Mouse (Mus musculus) MEL (cell line): ENCODE measurements around the gene Otof. TPM values are rescaled to one million over a fixed set of nuclear protein-coding genes. Genes with fewer than 3 reads are reported as not detected.
A peak's percentile ranks its signal among the peaks of the same experiment; 100 is the strongest.

Experiments
- DNase-seq: peaks from one replicate; pipeline ENCODE4 v3.0.0; 2011; ENCODE audit warnings: low read depth, low spot score
- H3K27ac ChIP-seq: 2 replicates; pipeline ENCODE4 v1.5.1; 2012; ENCODE audit warnings: low read depth, mild to moderate bottlenecking, control low read depth, low read length, moderate library complexity; ENCODE audit not compliant: control insufficient read depth
- H3K27me3 ChIP-seq, 2 experiments: fragments of 150-350 bp in 1 of 2; sonication (generic) in 1 of 2; 2 replicates each; pipeline ENCODE4 v1.6.1; 2012; ENCODE audit warnings: low read length in 2 of 2, mild to moderate bottlenecking in 2 of 2, improper control_type of control experiment in 1 of 2, moderate library complexity in 1 of 2; ENCODE audit not compliant: insufficient read depth in 2 of 2, control insufficient read depth in 1 of 2
- H3K36me3 ChIP-seq, 2 experiments: 2 replicates each; pipeline ENCODE4 v1.6.1; 2012 to 2014; ENCODE audit warnings: low read length in 2 of 2, improper control_type of control experiment in 1 of 2, inconsistent platforms in 1 of 2, mild to moderate bottlenecking in 1 of 2; ENCODE audit not compliant: insufficient read depth in 2 of 2, control insufficient read depth in 1 of 2
- H3K4me1 ChIP-seq, 2 experiments: fragments of 150-350 bp in 1 of 2; sonication (generic) in 1 of 2; 2 replicates each; pipeline ENCODE4 v1.6.1; 2012; ENCODE audit warnings: low read length in 2 of 2, improper control_type of control experiment in 1 of 2, mild to moderate bottlenecking in 1 of 2; ENCODE audit not compliant: insufficient read depth in 2 of 2, control insufficient read depth in 1 of 2
- H3K4me3 ChIP-seq, 2 experiments: fragments of 150-350 bp in 1 of 2; sonication (generic) in 1 of 2; 2 replicates each; pipeline ENCODE4 v1.5.1; 2012; ENCODE audit warnings: low read depth in 2 of 2, low read length in 2 of 2, mild to moderate bottlenecking in 2 of 2, moderate library complexity in 2 of 2, control low read depth in 1 of 2, improper control_type of control experiment in 1 of 2; ENCODE audit not compliant: control insufficient read depth in 1 of 2, insufficient read depth in 1 of 2
- H3K79me2 ChIP-seq: 2 replicates; pipeline ENCODE4 v1.6.1; 2012; ENCODE audit warnings: mild to moderate bottlenecking, low read length, moderate library complexity; ENCODE audit not compliant: control insufficient read depth, poor library complexity, insufficient read depth
- H3K9ac ChIP-seq: 2 replicates; pipeline ENCODE4 v1.6.1; 2012; ENCODE audit warnings: low read depth, mild to moderate bottlenecking, control low read depth, low read length, moderate library complexity; ENCODE audit not compliant: control insufficient read depth, poor library complexity, severe bottlenecking
- H3K9me3 ChIP-seq: fragments of 150-350 bp; sonication (generic); replicated peaks from 2 replicates; pipeline ENCODE4 v1.6.1; 2012; ENCODE audit warnings: mild to moderate bottlenecking, low read length, improper control_type of control experiment, moderate library complexity; ENCODE audit not compliant: insufficient read depth
- CTCF ChIP-seq, 3 experiments: IDR thresholded peaks in 2 of 3; conservative IDR thresholded peaks in 1 of 3; 2 replicates each; pipeline ENCODE4 v1.5.1; 2011 to 2012; ENCODE audit warnings: low read length in 3 of 3, low read depth in 2 of 3, mild to moderate bottlenecking in 2 of 3, improper control_type of control experiment in 1 of 3, inconsistent platforms in 1 of 3, mixed read lengths in 1 of 3, moderate library complexity in 1 of 3; ENCODE audit not compliant: control insufficient read depth in 1 of 3, insufficient read depth in 1 of 3, poor library complexity in 1 of 3, severe bottlenecking in 1 of 3
- E2F4 ChIP-seq: IDR thresholded peaks from 2 replicates; pipeline ENCODE4 v1.6.1; 2011; ENCODE audit warnings: low read depth, low read length, improper control_type of control experiment, borderline replicate concordance
- ELF1 ChIP-seq: IDR thresholded peaks from 2 replicates; pipeline ENCODE4 v1.6.1; 2014; ENCODE audit warnings: low read depth, mild to moderate bottlenecking, inconsistent platforms, low read length, improper control_type of control experiment, moderate library complexity
- ETS1 ChIP-seq: IDR thresholded peaks from 2 replicates; pipeline ENCODE4 v1.6.1; 2012; ENCODE audit warnings: low read depth, mild to moderate bottlenecking, inconsistent platforms, low read length, improper control_type of control experiment, moderate library complexity
- KAT2A ChIP-seq: conservative IDR thresholded peaks from 2 replicates; pipeline ENCODE4 v1.6.1; 2012; ENCODE audit warnings: low read depth, low read length, improper control_type of control experiment, inconsistent platforms
- MAX ChIP-seq: IDR thresholded peaks from 2 replicates; pipeline ENCODE4 v1.6.1; 2011; ENCODE audit warnings: low read length, improper control_type of control experiment
- NELFE ChIP-seq: IDR thresholded peaks from 2 replicates; pipeline ENCODE4 v1.6.1; 2011; ENCODE audit warnings: low read depth, low read length, improper control_type of control experiment
- NRF1 ChIP-seq: IDR thresholded peaks from 2 replicates; pipeline ENCODE4 v1.6.1; 2014; ENCODE audit warnings: low read depth, mild to moderate bottlenecking, inconsistent platforms, low read length, improper control_type of control experiment, moderate library complexity; ENCODE audit not compliant: poor library complexity, insufficient read depth, severe bottlenecking
- POLR2A ChIP-seq, 2 experiments: IDR thresholded peaks; 2 replicates each; pipeline ENCODE4 v1.6.1; 2011 to 2012; ENCODE audit warnings: low read length in 2 of 2, mild to moderate bottlenecking in 2 of 2, control low read depth in 1 of 2, improper control_type of control experiment in 1 of 2, low read depth in 1 of 2, moderate library complexity in 1 of 2; ENCODE audit not compliant: control insufficient read depth in 1 of 2, insufficient read depth in 1 of 2, poor library complexity in 1 of 2
- POLR2AphosphoS2 ChIP-seq: IDR thresholded peaks from 2 replicates; pipeline ENCODE4 v1.6.1; 2011; ENCODE audit warnings: low read length, improper control_type of control experiment
- RAD21 ChIP-seq: IDR thresholded peaks from 2 replicates; pipeline ENCODE4 v1.6.1; 2011; ENCODE audit warnings: mild to moderate bottlenecking, low read depth, low read length, improper control_type of control experiment
- RCOR1 ChIP-seq: IDR thresholded peaks from 2 replicates; pipeline ENCODE4 v1.6.1; 2012; ENCODE audit warnings: low read depth, mild to moderate bottlenecking, inconsistent platforms, low read length, improper control_type of control experiment
- SMC3 ChIP-seq: IDR thresholded peaks from 2 replicates; pipeline ENCODE4 v1.6.1; 2011; ENCODE audit warnings: low read depth, low read length, improper control_type of control experiment
- TBP ChIP-seq: IDR thresholded peaks from 2 replicates; pipeline ENCODE4 v1.8.0; 2011; ENCODE audit warnings: low read depth, low read length, improper control_type of control experiment
- UBTF ChIP-seq: IDR thresholded peaks from 2 replicates; pipeline ENCODE4 v1.6.1; 2012; ENCODE audit warnings: low read depth, mild to moderate bottlenecking, inconsistent platforms, low read length, improper control_type of control experiment, moderate library complexity, borderline replicate concordance; ENCODE audit not compliant: insufficient read depth
- USF1 ChIP-seq: IDR thresholded peaks from 2 replicates; pipeline ENCODE4 v1.6.1; 2014; ENCODE audit warnings: low read depth, mild to moderate bottlenecking, inconsistent platforms, low read length, improper control_type of control experiment, moderate library complexity
- ZC3H11A ChIP-seq: IDR thresholded peaks from 2 replicates; pipeline ENCODE4 v1.6.1; 2012; ENCODE audit warnings: low read depth, mild to moderate bottlenecking, inconsistent platforms, low read length, improper control_type of control experiment
- ZKSCAN1 ChIP-seq: IDR thresholded peaks from 2 replicates; pipeline ENCODE4 v1.6.1; 2012; ENCODE audit warnings: low read depth, mild to moderate bottlenecking, inconsistent platforms, low read length, improper control_type of control experiment, moderate library complexity
- ZMIZ1 ChIP-seq: IDR thresholded peaks from 2 replicates; pipeline ENCODE4 v1.6.1; 2012; ENCODE audit warnings: low read depth, mild to moderate bottlenecking, inconsistent platforms, low read length, improper control_type of control experiment, moderate library complexity
- polyA plus RNA-seq, 2 experiments: library from polyadenylated mRNA; stranded (reverse) in 1 of 2; unstranded in 1 of 2; fragments of >175 nt in 1 of 2; fragments of >200 nt in 1 of 2; gene quantifications; 2 replicates each; pipeline versions ENCODE4 v1.2.1 to v1.2.4; 2012; ENCODE audit warnings: low replicate concordance in 2 of 2, low read depth in 1 of 2; ENCODE audit not compliant: insufficient read length in 2 of 2, insufficient read depth in 1 of 2, missing spikeins in 1 of 2
- total RNA-seq: library from RNA; depleted of rRNA; stranded (reverse); fragments of 300-350 nt; gene quantifications from 2 replicates; pipeline ENCODE4 v1.2.3, GENCODE M21; 2012

The Otof gene
- total and polyA plus RNA-seq, 3 experiments: 0.01 TPM; not detected in 2

GRCm38 (mm10) chr5:30400521-30400920 is 61.2 kb downstream of the Otof start:
- TF ChIP-seq ETS1 (no peak), ZMIZ1 (no peak), NELFE (no peak), POLR2A (IDR thresholded peaks at IDR 0.05; ENCODE audit: control insufficient read depth in 1 of 2, insufficient read depth in 1 of 2, low read depth in 1 of 2, low read length in 2 of 2, poor library complexity in 1 of 2) (no peak), RCOR1 (no peak), ZKSCAN1 (no peak), POLR2AphosphoS2 (no peak), TBP (no peak), ELF1 (no peak)
- no peak overlapping the region for H3K4me3 ChIP-seq
- H3K27me3 ChIP-seq: peaks cover 11 to 26% of the 10 kb centered on the region in 2 experiments

GRCm38 (mm10) chr5:30391473-30391872 is 70.3 kb downstream of the Otof start:
- H3K27ac ChIP-seq: no peak overlapping the region
- DNase-seq: peak; percentile 72
- H3K27me3 ChIP-seq: peaks cover 5 to 10% of the 10 kb centered on the region in 2 experiments
- 0 out of 4 replicates have a peak, but pooled peaks cover 0 to 2% of the 10 kb centered on the region in 2 experiments for H3K4me1 ChIP-seq
- no peaks in the 10 kb centered on the region for H3K36me3 ChIP-seq
- H3K9ac ChIP-seq: no peak overlapping the region
- no peaks in the 10 kb centered on the region for H3K79me2 ChIP-seq
- TF ChIP-seq MAX (no peak), RCOR1 (no peak), CTCF (IDR thresholded peaks at IDR 0.05 in 2 of 3, conservative IDR thresholded peaks at IDR 0.05 in 1 of 3; ENCODE audit: control insufficient read depth in 1 of 3, insufficient read depth in 1 of 3, low read depth in 2 of 3, low read length in 3 of 3, poor library complexity in 1 of 3, severe bottlenecking in 1 of 3) (peak; percentile 93 to 95 (median 94)), ZC3H11A (peak; percentile 51), NRF1 (no peak), KAT2A (no peak), E2F4 (no peak), SMC3 (peak; percentile 85), RAD21 (peak; percentile 62), UBTF (no peak), USF1 (no peak), NELFE (no peak)
- no peak overlapping the region for H3K4me3 ChIP-seq
- no peaks in the 10 kb centered on the region for H3K9me3 ChIP-seq

More at GRCm38 (mm10) chr5:30400521-30400920, 61.2 kb downstream of the Otof start:
- no peaks in the 10 kb centered on the region for H3K36me3 ChIP-seq
- H3K79me2 ChIP-seq: no peaks in the 10 kb centered on the region
- no peak overlapping the region for H3K9ac ChIP-seq
- no peak overlapping the region for H3K27ac ChIP-seq
- no peaks in the 10 kb centered on the region for H3K9me3 ChIP-seq
- DNase-seq: no peak
- H3K4me1 ChIP-seq: no peaks in the 10 kb centered on the region
